ENCODE assay signal across 8 mouse cellular contexts in the genomic region with DNA sequence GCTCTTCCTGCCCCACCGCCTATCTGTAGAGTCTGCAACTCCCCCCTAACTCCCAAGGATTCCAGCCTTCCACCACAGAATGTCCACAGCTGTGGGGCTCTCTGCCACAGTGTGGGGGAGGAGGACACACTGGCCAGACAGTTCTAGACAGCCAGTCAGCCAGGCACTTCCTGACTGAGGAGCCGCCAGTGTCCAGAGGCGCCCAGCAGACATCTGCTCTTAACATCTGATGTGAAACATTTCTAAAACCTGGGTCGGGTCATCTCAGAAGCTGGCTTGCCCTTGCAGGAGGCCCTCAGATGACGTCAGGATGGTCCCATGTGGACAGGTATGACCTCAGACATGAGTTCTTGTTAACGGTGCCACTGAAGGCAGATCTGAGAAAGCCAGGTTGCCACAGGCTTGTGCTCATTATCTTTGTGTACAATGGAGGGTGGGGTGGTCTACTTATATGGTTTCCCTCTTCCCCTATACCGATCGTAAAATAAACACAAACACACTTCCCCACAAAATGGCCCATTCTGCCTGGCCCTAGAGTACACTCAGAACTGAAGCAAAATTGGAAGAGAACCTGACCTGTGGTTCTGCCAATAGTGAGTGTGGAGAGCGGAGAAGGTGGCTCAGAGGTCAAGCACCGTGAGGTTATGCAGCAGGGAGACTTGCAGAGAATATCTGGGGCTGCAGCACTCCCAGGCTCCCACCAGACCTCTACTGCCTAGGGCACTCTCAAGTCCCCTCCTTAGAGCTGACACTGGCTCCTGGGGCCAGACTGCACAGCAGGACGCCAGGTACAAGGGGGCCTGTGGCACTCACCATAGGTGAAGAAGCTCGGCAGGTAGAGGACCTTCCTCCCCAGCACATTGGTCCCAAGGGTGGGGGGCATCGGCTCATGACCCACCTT. TPM values are rescaled to one million over a fixed set of nuclear protein-coding genes. Genes with fewer than 3 reads are reported as not detected.
DNase-seq lines count a peak whose midpoint lies in the region; ATAC-seq and TF ChIP-seq lines count a peak whose summit lies in the region.

No protein-coding gene starts in this region.

- H3K27ac ChIP-seq in ES-Bruce4 (ENCODE audit: insufficient read depth, low read length), result peak overlapping the region; percentile 43
- peak overlapping the region; percentile 94 for H3K27ac ChIP-seq in heart, embryonic 11.5 days (ENCODE audit: low read depth, low read length)
- H3K27ac ChIP-seq in kidney, postnatal 0 days, result peak overlapping the region; percentile 87

- no peak for TF ChIP-seq CTCF in ES-Bruce4 (IDR thresholded peaks at IDR 0.05; ENCODE audit: low read depth, low read length)
- no peak for TF ChIP-seq CTCF in kidney, postnatal 0 days (IDR thresholded peaks at IDR 0.05; ENCODE audit: low read depth)

- no peaks in the 10 kb centered on the region for H3K9me3 ChIP-seq in ES-Bruce4 (replicated peaks; ENCODE audit: control insufficient read depth, insufficient read depth, low read length, poor library complexity, severe bottlenecking)
- H3K9me3 ChIP-seq in heart, embryonic 11.5 days (replicated peaks; ENCODE audit: control insufficient read depth, low read length), result no peaks in the 10 kb centered on the region
- no peaks in the 10 kb centered on the region for H3K9me3 ChIP-seq in kidney, postnatal 0 days (replicated peaks; ENCODE audit: low read length)

- H3K4me1 ChIP-seq in ES-Bruce4 (ENCODE audit: control insufficient read depth, insufficient read depth, low read length), result peaks cover 3% of the 10 kb centered on the region
- H3K4me1 ChIP-seq in heart, embryonic 11.5 days (ENCODE audit: control insufficient read depth, insufficient read depth, low read length), result peaks cover 38% of the 10 kb centered on the region
- H3K4me1 ChIP-seq in kidney, postnatal 0 days (replicated peaks; ENCODE audit: insufficient read depth, low read length), result peaks cover 37% of the 10 kb centered on the region

- ATAC-seq in heart, embryonic 11.5 days (replicated peaks; ENCODE audit: insufficient number of reproducible peaks, low FRiP score, low TSS enrichment), result peak; percentile 74; the same call in 1 of the 2 replicates
- peak; percentile 79 for ATAC-seq in kidney, postnatal 0 days (replicated peaks; ENCODE audit: low FRiP score, low read depth)

- DNase-seq in embryo, embryonic 9.5 days (ENCODE audit: extremely low spot score), result peak; percentile 37
- peak; percentile 86 for DNase-seq in kidney, postnatal 0 days (ENCODE audit: low spot score)
- peak; percentile 66 to 89 for DNase-seq in lung, postnatal 4 days
- DNase-seq in B cell, adult 2 months, result no peak
- DNase-seq in urinary bladder, postnatal 10 days (ENCODE audit: low spot score), result no peak
- DNase-seq in spleen, postnatal 4 days (ENCODE audit: low spot score in 2 of 2), result no peak

- 0 out of 2 replicates have a peak, but pooled peaks cover 2% of the 10 kb centered on the region for H3K36me3 ChIP-seq in ES-Bruce4 (ENCODE audit: control insufficient read depth, insufficient read depth, low read length, poor library complexity, severe bottlenecking)
- peaks cover 23% of the 10 kb centered on the region for H3K36me3 ChIP-seq in heart, embryonic 11.5 days (ENCODE audit: control insufficient read depth, insufficient read depth, low read length)
- peaks cover 47% of the 10 kb centered on the region for H3K36me3 ChIP-seq in kidney, postnatal 0 days (ENCODE audit: insufficient read depth, low read length)

- WGBS in heart, embryonic 11.5 days (ENCODE audit: insufficient replicate concordance), result 21% methylated on average over 13 of the region's 13 CpGs
- WGBS in kidney, postnatal 0 days, result 33% methylated on average over 13 of the region's 13 CpGs

- no peak for TF ChIP-seq EP300 in ES-Bruce4 (IDR thresholded peaks at IDR 0.05; ENCODE audit: insufficient read depth, low read depth, low read length)

- no peaks in the 10 kb centered on the region for H3K27me3 ChIP-seq in ES-Bruce4 (ENCODE audit: control insufficient read depth, insufficient read depth, low read length, poor library complexity, severe bottlenecking)
- H3K27me3 ChIP-seq in heart, embryonic 11.5 days (ENCODE audit: control insufficient read depth, insufficient read depth, low read length), result no peaks in the 10 kb centered on the region
- no peaks in the 10 kb centered on the region for H3K27me3 ChIP-seq in kidney, postnatal 0 days (ENCODE audit: insufficient read depth, low read length)

- H3K9ac ChIP-seq in ES-Bruce4 (ENCODE audit: low read depth, poor library complexity, severe bottlenecking), result no peak overlapping the region
- peak overlapping the region; percentile 68 for H3K9ac ChIP-seq in heart, embryonic 11.5 days (ENCODE audit: low read depth, low read length)
- no peak overlapping the region for H3K9ac ChIP-seq in kidney, postnatal 0 days (ENCODE audit: low read depth, low read length)

- TF ChIP-seq POLR2A in ES-Bruce4 (IDR thresholded peaks at IDR 0.05; ENCODE audit: insufficient read depth, low read length), result no peak

- peak overlapping the region; percentile 49 for H3K4me2 ChIP-seq in heart, embryonic 11.5 days
- H3K4me2 ChIP-seq in kidney, postnatal 0 days (ENCODE audit: low read length), result peak overlapping the region; percentile 31

- peak overlapping the region; percentile 1; the same call in 1 of the 2 replicates for H3K4me3 ChIP-seq in ES-Bruce4 (ENCODE audit: low read depth, low read length)
- H3K4me3 ChIP-seq in heart, embryonic 11.5 days (ENCODE audit: low read depth, low read length), result 0 out of 2 replicates have a peak overlapping the region, but pooled peaks have one; percentile 8
- H3K4me3 ChIP-seq in kidney, postnatal 0 days (replicated peaks; ENCODE audit: low read depth, low read length), result no peak overlapping the region

RNA-seq across cellular contexts. Expression of a gene that starts 5.5 kb away (rescaled TPM):
- polyA plus RNA-seq in ES-Bruce4 (2011; ENCODE audit: insufficient read depth, insufficient read length, low read depth, missing spikeins), result 129 and 134 TPM in 2 replicates
- 266 and 306 TPM in 2 replicates for polyA plus RNA-seq in heart, embryonic 11.5 days (2014; fragmentation: Nextera tagmentation; extraction: Ambion mirVana)
- polyA plus RNA-seq in kidney, postnatal 0 days (2015; fragmentation: Nextera tagmentation; extraction: Ambion mirVana), result 307 and 309 TPM in 2 replicates

RNA-seq across cellular contexts. Expression of a gene that starts 18.5 kb away (rescaled TPM):
- 4.6 and 5.1 TPM in 2 replicates for polyA plus RNA-seq in ES-Bruce4 (2011; ENCODE audit: insufficient read depth, insufficient read length, low read depth, missing spikeins)
- 1.2 and 2.3 TPM in 2 replicates for polyA plus RNA-seq in heart, embryonic 11.5 days (2014; fragmentation: Nextera tagmentation; extraction: Ambion mirVana)
- 12.3 and 12.5 TPM in 2 replicates for polyA plus RNA-seq in kidney, postnatal 0 days (2015; fragmentation: Nextera tagmentation; extraction: Ambion mirVana)

RNA-seq across cellular contexts. Expression of a gene that starts 24.8 kb away (rescaled TPM):
- 0.39 TPM in 1 of 2 replicates, not detected in the other for polyA plus RNA-seq in ES-Bruce4 (2011; ENCODE audit: insufficient read depth, insufficient read length, low read depth, missing spikeins)
- 0.55 and 1.7 TPM in 2 replicates for polyA plus RNA-seq in heart, embryonic 11.5 days (2014; fragmentation: Nextera tagmentation; extraction: Ambion mirVana)
- polyA plus RNA-seq in kidney, postnatal 0 days (2015; fragmentation: Nextera tagmentation; extraction: Ambion mirVana), result 3.1 and 4.1 TPM in 2 replicates

Comparison
In these comparisons a context has a peak if more than half of its experiments do, and no peak if none do; other contexts are left out.
1. H3K27ac ChIP-seq: peak in every context shown above with its lines; median percentile 94 in heart, embryonic 11.5 days; 87 in kidney, postnatal 0 days; 43 in ES-Bruce4.
2. DNase-seq: peak in embryo, embryonic 9.5 days (single experiment), kidney, postnatal 0 days (single experiment) and lung, postnatal 4 days (2 of 2); none in B cell, adult 2 months (0 of 2), urinary bladder, postnatal 10 days (single experiment) and spleen, postnatal 4 days (0 of 2).